Mouse (Mus musculus): ENCODE results near the gene Ccdc88a.

DNA sequence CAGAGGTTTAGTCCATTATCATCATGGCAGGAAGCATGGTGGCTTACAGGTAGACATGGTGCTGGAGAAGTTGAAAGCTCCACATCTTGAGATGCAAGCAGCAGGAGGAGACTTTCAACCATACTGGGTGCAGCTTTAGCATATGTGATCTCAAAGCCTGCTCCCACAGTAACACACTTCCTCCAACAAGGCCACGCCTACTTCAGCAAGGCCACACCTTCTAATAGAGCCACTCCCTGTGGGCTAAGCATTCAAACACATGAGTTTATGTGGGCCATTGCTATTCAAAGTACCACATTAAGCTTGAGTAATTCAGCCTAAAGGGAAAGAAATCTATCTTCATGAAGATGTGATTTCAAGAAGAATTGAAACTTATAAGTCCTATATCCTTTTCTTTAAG is 119.7 kb downstream of the Ccdc88a start:
- TF ChIP-seq POLR2A (IDR thresholded peaks at IDR 0.05; ENCODE audit: borderline replicate concordance, insufficient read depth, low read length) (no peak), CTCF (IDR thresholded peaks at IDR 0.05; ENCODE audit: borderline replicate concordance, insufficient read depth, low read depth, low read length) (no peak)
